Comparison of ENCODE assay signal across 16 mouse cellular contexts in genomic region chr11:55214978-55215377, GRCm38 (mm10). TPM values are rescaled to one million over a fixed set of nuclear protein-coding genes. Genes with fewer than 3 reads are reported as not detected.
DNase-seq lines count a peak whose midpoint lies in the region; ATAC-seq and TF ChIP-seq lines count a peak whose summit lies in the region.
"Had no signal": no experiment of that assay in that cellular context is flagged by ENCODE, and none has a peak within 500 bp of the region (broad histone marks: within the 10 kb centered on the region; RNA-seq: fewer than 3 reads in every experiment).

No protein-coding gene starts in this region.

- no peak for ATAC-seq in intestine, embryonic 16.5 days
- no peak for ATAC-seq in intestine, postnatal 0 days
- no peak; the same call in 1 of the 2 replicates for ATAC-seq in lung, embryonic 15.5 days (ENCODE audit: borderline replicate concordance, extremely low read depth, low FRiP score, low TSS enrichment)
- no peak for ATAC-seq in midbrain, embryonic 16.5 days
- ATAC-seq: midbrain, embryonic 13.5 days had no signal

- no peaks in the 10 kb centered on the region for H3K36me3 ChIP-seq in intestine, embryonic 16.5 days (ENCODE audit: control insufficient read depth, insufficient read depth, low read length)
- peaks cover 16% of the 10 kb centered on the region for H3K36me3 ChIP-seq in intestine, postnatal 0 days (ENCODE audit: control insufficient read depth, insufficient read depth)
- peaks cover 7% of the 10 kb centered on the region; the same call in 1 of the 2 replicates for H3K36me3 ChIP-seq in lung, embryonic 15.5 days
- H3K36me3 ChIP-seq in midbrain, embryonic 16.5 days (ENCODE audit: control insufficient read depth, insufficient read depth, low read length): no peaks in the 10 kb centered on the region; the same call in 1 of the 2 replicates
- H3K36me3 ChIP-seq: embryonic facial prominence, embryonic 12.5 days had no signal

- 69% methylated on average over 3 of the region's 3 CpGs for WGBS in intestine, embryonic 16.5 days
- WGBS in intestine, postnatal 0 days: 59% methylated on average over 3 of the region's 3 CpGs
- WGBS in lung, embryonic 15.5 days: 67% methylated on average over 3 of the region's 3 CpGs
- 89% methylated on average over 3 of the region's 3 CpGs for WGBS in midbrain, embryonic 16.5 days

- TF ChIP-seq CTCF in intestine, postnatal 0 days (IDR thresholded peaks at IDR 0.05; ENCODE audit: low read depth): no peak

- DNase-seq in adrenal gland, adult (ENCODE audit: inconsistent age in 2 of 2, low spot score in 1 of 2): peak; percentile 16 to 77
- no peak for DNase-seq in adrenal gland, postnatal 4 days (ENCODE audit: low spot score in 2 of 2)
- no peak for DNase-seq in lung, postnatal 14 days
- no peak for DNase-seq in right cerebral cortex, postnatal 10 days (ENCODE audit: low spot score in 2 of 2)
- DNase-seq: cerebellum, adult 18-20 months; gastrocnemius, postnatal 14 days; kidney, adult 18-20 months; kidney, postnatal 4 days had no signal

- no peak overlapping the region for H3K4me2 ChIP-seq in intestine, embryonic 16.5 days (ENCODE audit: low read depth, low read length)
- H3K4me2 ChIP-seq in intestine, postnatal 0 days (replicated peaks; ENCODE audit: low read depth): no peak overlapping the region
- H3K4me2 ChIP-seq in lung, embryonic 15.5 days: no peak overlapping the region
- no peak overlapping the region for H3K4me2 ChIP-seq in midbrain, embryonic 16.5 days (ENCODE audit: low read length)
- H3K4me2 ChIP-seq: embryonic facial prominence, embryonic 12.5 days; hindbrain, embryonic 14.5 days; midbrain, embryonic 13.5 days had no signal

- H3K27ac ChIP-seq in intestine, embryonic 16.5 days (ENCODE audit: low read length): peak overlapping the region; percentile 47; the same call in 1 of the 2 replicates
- no peak overlapping the region for H3K27ac ChIP-seq in intestine, postnatal 0 days (ENCODE audit: low read depth, low read length)
- peak overlapping the region; percentile 16; the same call in 1 of the 2 replicates for H3K27ac ChIP-seq in lung, embryonic 15.5 days
- no peak overlapping the region for H3K27ac ChIP-seq in midbrain, embryonic 16.5 days (ENCODE audit: low read length)
- H3K27ac ChIP-seq: embryonic facial prominence, embryonic 12.5 days; hindbrain, embryonic 14.5 days; midbrain, embryonic 13.5 days had no signal

- H3K4me1 ChIP-seq in intestine, embryonic 16.5 days (ENCODE audit: control insufficient read depth, insufficient read depth, low read length): peaks cover 12% of the 10 kb centered on the region
- 0 out of 2 replicates have a peak, but pooled peaks cover 8% of the 10 kb centered on the region for H3K4me1 ChIP-seq in intestine, postnatal 0 days (replicated peaks; ENCODE audit: control insufficient read depth, insufficient read depth, low read length)
- H3K4me1 ChIP-seq in lung, embryonic 15.5 days: peaks cover 32% of the 10 kb centered on the region
- H3K4me1 ChIP-seq in midbrain, embryonic 16.5 days (ENCODE audit: control insufficient read depth, insufficient read depth, low read length): no peaks in the 10 kb centered on the region
- H3K4me1 ChIP-seq: midbrain, embryonic 13.5 days had no signal

- H3K9ac ChIP-seq in intestine, embryonic 16.5 days (ENCODE audit: low read depth, low read length): no peak overlapping the region
- H3K9ac ChIP-seq in intestine, postnatal 0 days (ENCODE audit: low read depth, low read length): no peak overlapping the region
- no peak overlapping the region for H3K9ac ChIP-seq in lung, embryonic 15.5 days
- H3K9ac ChIP-seq in midbrain, embryonic 16.5 days (ENCODE audit: low read depth, low read length): no peak overlapping the region
- H3K9ac ChIP-seq: embryonic facial prominence, embryonic 12.5 days; hindbrain, embryonic 14.5 days; midbrain, embryonic 13.5 days had no signal

- H3K9me3 ChIP-seq in intestine, embryonic 16.5 days (ENCODE audit: control insufficient read depth, low read length): no peaks in the 10 kb centered on the region
- no peaks in the 10 kb centered on the region for H3K9me3 ChIP-seq in intestine, postnatal 0 days (ENCODE audit: control insufficient read depth)
- H3K9me3 ChIP-seq in lung, embryonic 15.5 days: no peaks in the 10 kb centered on the region
- no peaks in the 10 kb centered on the region for H3K9me3 ChIP-seq in midbrain, embryonic 16.5 days (replicated peaks; ENCODE audit: control insufficient read depth, low read length, poor library complexity, severe bottlenecking)
- H3K9me3 ChIP-seq: embryonic facial prominence, embryonic 12.5 days; midbrain, embryonic 13.5 days had no signal

- H3K27me3 ChIP-seq in intestine, embryonic 16.5 days (replicated peaks; ENCODE audit: control insufficient read depth, insufficient read depth, low read length): no peaks in the 10 kb centered on the region
- H3K27me3 ChIP-seq in intestine, postnatal 0 days (replicated peaks; ENCODE audit: control insufficient read depth, insufficient read depth, low read length): no peaks in the 10 kb centered on the region
- no peaks in the 10 kb centered on the region for H3K27me3 ChIP-seq in lung, embryonic 15.5 days
- H3K27me3 ChIP-seq in midbrain, embryonic 16.5 days (ENCODE audit: control insufficient read depth, insufficient read depth, low read depth, low read length): no peaks in the 10 kb centered on the region
- H3K27me3 ChIP-seq: CH12.LX; embryonic facial prominence, embryonic 12.5 days; midbrain, embryonic 13.5 days had no signal

- no peak overlapping the region for H3K4me3 ChIP-seq in intestine, embryonic 16.5 days (ENCODE audit: low read length)
- no peak overlapping the region for H3K4me3 ChIP-seq in intestine, postnatal 0 days (ENCODE audit: low read depth, low read length)
- no peak overlapping the region for H3K4me3 ChIP-seq in lung, embryonic 15.5 days
- H3K4me3 ChIP-seq in midbrain, embryonic 16.5 days (ENCODE audit: low read depth, low read length): no peak overlapping the region
- H3K4me3 ChIP-seq: embryonic facial prominence, embryonic 12.5 days; midbrain, embryonic 13.5 days had no signal

RNA-seq across cellular contexts. Expression of gene Slc36a1, which starts 10.8 kb away (rescaled TPM):
- total RNA-seq in adrenal gland, postnatal 4 days (2021): 10 to 100 TPM; 35.5 to 35.6 TPM
- polyA plus RNA-seq in intestine, embryonic 16.5 days (2015; fragmentation: Nextera tagmentation; extraction: Ambion mirVana): 2.4 and 2.8 TPM in 2 replicates
- 4.3 and 5.4 TPM in 2 replicates for polyA plus RNA-seq in intestine, postnatal 0 days (2015; fragmentation: Nextera tagmentation; extraction: Ambion mirVana)
- 2.0 and 2.6 TPM in 2 replicates for polyA plus RNA-seq in lung, embryonic 15.5 days (2015; fragmentation: Nextera tagmentation; extraction: Ambion mirVana)
- polyA plus RNA-seq in midbrain, embryonic 16.5 days (2015; fragmentation: Nextera tagmentation; extraction: Ambion mirVana): 3.5 and 3.7 TPM in 2 replicates

RNA-seq across cellular contexts. Expression of gene Slc36a2, which starts 30.1 kb away (rescaled TPM):
- total RNA-seq in adrenal gland, postnatal 4 days (2021): 10 to 100 TPM; 45.2 to 66.6 TPM
- polyA plus RNA-seq in intestine, embryonic 16.5 days (2015; fragmentation: Nextera tagmentation; extraction: Ambion mirVana): 0.32 and 0.70 TPM in 2 replicates
- not detected in 2 replicates for polyA plus RNA-seq in intestine, postnatal 0 days (2015; fragmentation: Nextera tagmentation; extraction: Ambion mirVana)
- 3.0 and 3.7 TPM in 2 replicates for polyA plus RNA-seq in lung, embryonic 15.5 days (2015; fragmentation: Nextera tagmentation; extraction: Ambion mirVana)
- 0.40 and 0.51 TPM in 2 replicates for polyA plus RNA-seq in midbrain, embryonic 16.5 days (2015; fragmentation: Nextera tagmentation; extraction: Ambion mirVana)

Comparison
In these comparisons a context has a peak if more than half of its experiments do, and no peak if none do; other contexts are left out.
1. DNase-seq: peak in adrenal gland, adult (2 of 2); none in adrenal gland, postnatal 4 days (0 of 2), lung, postnatal 14 days (single experiment) and right cerebral cortex, postnatal 10 days (0 of 2).
2. H3K27ac ChIP-seq: peak in intestine, embryonic 16.5 days (single experiment) and lung, embryonic 15.5 days (single experiment); none in intestine, postnatal 0 days (single experiment) and midbrain, embryonic 16.5 days (single experiment).